Mouse (Mus musculus) cerebellum, postnatal 25 days (tissue): ENCODE data around the gene Gm3415.

Source experiments
- DNase-seq, 2 experiments: peaks; one replicate each; pipeline ENCODE4 v3.0.0; 2021; ENCODE audit warnings: mixed read lengths in 2 of 2

Gm3415 gene

GRCm38 (mm10) chr5:146599970-146600369, 44.0 kb downstream of the Gm3415 start:
- DNase-seq: no peak

GRCm38 (mm10) chr5:146606221-146606620, 50.3 kb downstream of the Gm3415 start:
- no peak for DNase-seq

- no peak for DNase-seq
These were observed 51.0 kb downstream of the Gm3415 start for GRCm38 (mm10) chr5:146606895-146607294.

GRCm38 (mm10) chr5:146607816-146608215, 51.9 kb downstream of the Gm3415 start:
- DNase-seq: no peak
